Mouse (Mus musculus): ENCODE results near the gene Jazf1. TPM values are rescaled to one million over a fixed set of nuclear protein-coding genes. Genes with fewer than 3 reads are reported as not detected.

Gene Jazf1
- total RNA-seq (2021) = 1 to 10 TPM; 7.3 to 8.2 TPM
- long read RNA-seq, experiment 1, partial matches to known transcripts = 0 of 3 reads
- long read RNA-seq, experiment 1, other reads (novel, unspliced or antisense) = 2 of 3 reads
- long read RNA-seq, experiment 2, partial matches to known transcripts = 1 of 3 reads
- long read RNA-seq, experiment 2, other reads (novel, unspliced or antisense) = 0 of 3 reads

GRCm38 (mm10) chr6:53067989-53068874 lies at the start of gene Jazf1:
Jazf1 (minus strand) TSS chr6:53068631.
- DNase-seq (ENCODE audit: low spot score in 2 of 2) = no peak

GRCm38 (mm10) chr6:53117855-53118254 lies 49.4 kb upstream of the Jazf1 start:
- DNase-seq (ENCODE audit: low spot score in 2 of 2) = no peak

GRCm38 (mm10) chr6:53086879-53087278 lies 18.4 kb upstream of the Jazf1 start:
- DNase-seq (ENCODE audit: low spot score in 2 of 2) = no peak

GRCm38 (mm10) chr6:53081241-53081640 lies 12.8 kb upstream of the Jazf1 start:
- DNase-seq (ENCODE audit: low spot score in 2 of 2) = no peak

- DNase-seq (ENCODE audit: low spot score in 2 of 2) = no peak
Measured at GRCm38 (mm10) chr6:53078671-53079070, 10.2 kb upstream of the Jazf1 start.

DNA sequence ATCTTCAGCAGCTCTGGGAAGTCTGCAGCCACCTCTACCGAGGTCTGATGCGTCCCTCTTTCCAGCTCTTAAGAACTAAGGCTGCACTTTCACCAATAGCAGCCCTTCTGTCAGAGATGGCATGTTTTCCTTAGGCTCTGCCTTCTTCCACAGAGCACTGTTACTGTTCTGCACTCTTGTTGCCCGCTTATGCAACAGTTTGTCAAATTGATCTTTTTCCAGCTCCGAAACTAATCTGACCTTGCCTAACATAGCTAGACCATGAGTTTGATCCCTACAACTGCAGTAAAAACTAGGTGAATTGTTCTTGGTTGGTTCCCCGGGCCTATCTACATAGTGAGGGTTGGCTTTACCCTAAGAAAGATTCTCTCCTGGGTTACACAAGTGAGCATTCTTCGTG lies 3.3 kb upstream of the Jazf1 start:
- no peak for DNase-seq (ENCODE audit: low spot score in 2 of 2)

GRCm38 (mm10) chr6:53069976-53070575 lies 1.6 kb upstream of the Jazf1 start:
- DNase-seq (ENCODE audit: low spot score in 2 of 2) = no peak

GRCm38 (mm10) chr6:53068875-53069178 lies 396 bp upstream of the Jazf1 start:
- no peak for DNase-seq (ENCODE audit: low spot score in 2 of 2)

DNA sequence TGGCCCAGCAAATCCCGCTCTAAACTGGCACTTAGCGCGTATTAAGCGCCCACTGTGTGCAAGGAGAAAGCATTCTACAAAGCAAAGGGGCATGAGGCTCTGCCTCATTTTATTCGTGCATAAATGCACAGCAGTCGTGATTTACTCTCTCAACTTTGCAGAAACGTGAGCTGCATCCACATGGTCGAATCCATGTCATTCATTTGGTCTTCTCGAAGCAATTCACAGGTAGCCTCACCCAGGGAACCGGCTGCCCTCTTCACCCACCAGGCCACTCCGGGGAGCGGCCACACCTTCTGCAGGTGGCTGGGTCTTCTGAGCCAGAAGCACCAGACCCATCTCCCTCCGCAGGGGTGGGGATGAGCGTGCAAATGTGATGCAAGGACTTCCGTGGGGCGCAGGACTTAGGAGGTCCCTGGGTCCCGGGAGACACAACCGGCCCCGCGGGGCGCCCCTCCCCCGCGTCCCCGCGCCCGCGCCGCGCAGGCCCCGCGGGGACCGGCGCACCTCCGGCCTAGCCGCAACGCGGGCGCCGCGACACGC lies 914 bp downstream of the Jazf1 start:
- no peak for DNase-seq (ENCODE audit: low spot score in 2 of 2)

- DNase-seq (ENCODE audit: low spot score in 2 of 2) = no peak
Measured at GRCm38 (mm10) chr6:53066978-53067377, 1.5 kb downstream of the Jazf1 start.

- no peak for DNase-seq (ENCODE audit: low spot score in 2 of 2)
Measured at GRCm38 (mm10) chr6:53064070-53064469, 4.4 kb downstream of the Jazf1 start.

- DNase-seq (ENCODE audit: low spot score in 2 of 2) = no peak
Measured at GRCm38 (mm10) chr6:53054909-53055308, 13.5 kb downstream of the Jazf1 start.

DNA sequence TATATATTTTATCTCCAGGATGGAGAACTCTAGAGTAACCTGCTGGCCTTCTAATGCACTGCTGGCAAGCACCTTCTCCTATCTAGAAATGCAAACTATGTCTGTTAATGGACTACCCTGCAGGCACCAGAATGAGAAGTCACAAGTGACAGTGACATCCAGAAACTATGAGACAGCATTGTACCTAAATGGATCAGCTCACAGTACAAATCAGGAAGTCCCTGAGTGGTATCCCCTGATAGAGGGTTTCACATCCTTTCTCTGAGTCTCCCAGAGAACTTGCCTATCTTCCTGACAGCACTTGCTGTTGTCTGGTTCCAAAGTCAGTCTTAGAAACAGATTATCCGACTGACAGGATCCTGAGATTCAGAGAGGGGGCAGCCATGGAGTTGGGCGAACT lies 22.9 kb downstream of the Jazf1 start:
- DNase-seq (ENCODE audit: low spot score in 2 of 2) = no peak

GRCm38 (mm10) chr6:53038176-53038575 lies 30.3 kb downstream of the Jazf1 start:
- DNase-seq (ENCODE audit: low spot score in 2 of 2) = no peak

GRCm38 (mm10) chr6:53034362-53035011 lies 33.9 kb downstream of the Jazf1 start:
- no peak for DNase-seq (ENCODE audit: low spot score in 2 of 2)

- DNase-seq (ENCODE audit: low spot score in 2 of 2) = peak in 1 of 2 experiments; percentile 11
Measured at GRCm38 (mm10) chr6:53032730-53033484, 35.5 kb downstream of the Jazf1 start.

GRCm38 (mm10) chr6:53022069-53022468 lies 46.4 kb downstream of the Jazf1 start:
- no peak for DNase-seq (ENCODE audit: low spot score in 2 of 2)

DNA sequence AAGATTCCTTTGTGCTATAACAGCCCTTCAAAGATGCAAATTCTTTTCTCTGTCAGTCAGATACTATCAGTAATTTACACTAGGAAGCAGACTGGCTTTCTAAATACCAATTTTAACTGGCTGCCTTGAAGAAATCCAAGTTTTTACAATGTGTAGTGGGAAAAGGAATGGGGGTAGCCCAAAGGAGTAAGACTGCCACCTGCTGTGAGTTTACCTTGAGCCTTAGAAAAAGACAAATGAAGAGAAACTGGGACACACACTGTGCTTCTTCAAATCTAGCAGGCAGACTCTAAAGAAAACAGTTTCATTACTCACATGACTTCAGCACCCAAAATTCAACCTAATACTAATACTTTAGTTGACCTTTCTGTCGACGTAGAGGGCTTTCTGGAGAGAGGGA lies 47.4 kb downstream of the Jazf1 start:
- DNase-seq (ENCODE audit: low spot score in 2 of 2) = no peak

DNA sequence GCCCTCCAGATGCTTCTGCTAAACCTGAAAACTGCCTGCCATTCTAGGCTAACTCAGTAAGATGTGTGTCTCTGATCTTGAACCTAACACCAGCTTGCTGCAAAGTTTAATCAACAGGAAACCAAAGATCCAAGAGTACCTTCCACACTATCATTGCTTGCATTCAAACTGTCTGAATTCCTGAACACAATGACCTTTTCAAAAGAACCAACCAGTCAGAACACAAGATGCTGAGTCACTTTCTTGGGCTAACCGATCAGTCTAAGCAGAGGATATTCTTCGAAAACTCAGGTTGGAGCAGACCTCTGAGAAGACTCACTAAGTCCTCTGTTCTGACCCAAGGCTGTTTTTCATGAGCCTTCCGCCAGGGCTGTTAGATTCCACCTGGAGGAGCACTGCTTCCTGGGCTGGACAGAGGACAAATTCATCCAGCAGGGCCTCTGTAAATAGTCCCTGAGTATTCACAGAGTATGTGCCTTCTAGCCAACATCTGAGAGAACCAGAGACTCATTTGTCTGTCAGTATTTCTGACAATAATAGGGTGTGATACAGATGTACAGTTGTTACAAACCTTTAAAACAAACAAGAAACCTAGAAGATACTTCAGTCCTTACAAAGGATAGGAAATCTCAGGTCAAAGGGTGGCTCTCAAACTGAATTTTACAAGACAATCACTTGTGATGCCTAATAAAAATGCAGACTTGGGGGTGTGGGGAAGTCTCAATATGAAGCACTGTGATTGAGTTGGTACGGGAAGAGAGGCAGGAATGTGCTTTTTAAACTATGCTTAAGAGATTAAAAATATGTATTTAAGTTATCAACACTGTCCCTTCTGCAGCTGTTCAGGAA lies 50.9 kb downstream of the Jazf1 start:
- DNase-seq (ENCODE audit: low spot score in 2 of 2) = no peak
